Mouse (Mus musculus): Measurements from ENCODE around the gene Csnk1e.

Csnk1e gene

GRCm38 (mm10) chr15:79395281-79395680 is 60.1 kb downstream of the Csnk1e start:
- DNase-seq (ENCODE audit: low spot score in 2 of 2): no peak

GRCm38 (mm10) chr15:79394842-79395241 is 60.5 kb downstream of the Csnk1e start:
- DNase-seq (ENCODE audit: low spot score in 2 of 2): no peak

DNA sequence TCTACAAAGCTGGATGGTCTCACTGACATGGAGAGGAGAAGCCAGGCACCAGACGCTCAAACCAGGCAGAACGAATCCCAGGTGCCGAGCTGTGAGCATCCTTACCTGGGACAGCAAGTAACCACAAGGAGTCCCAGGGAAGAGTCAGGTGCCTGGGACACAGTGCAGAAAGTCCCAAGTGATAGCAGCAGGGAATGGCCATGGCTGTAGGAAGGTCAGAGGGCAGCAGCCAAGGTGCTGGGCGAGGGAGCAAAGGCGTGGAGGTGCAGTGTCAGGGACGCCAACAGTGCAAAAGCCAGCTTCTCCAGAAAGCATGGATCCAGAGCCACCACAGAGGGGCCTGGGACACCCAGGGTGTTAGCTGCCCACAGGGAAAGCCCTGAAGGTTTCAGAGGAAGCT is 62.3 kb downstream of the Csnk1e start:
- no peak for DNase-seq (ENCODE audit: low spot score in 2 of 2)

GRCm38 (mm10) chr15:79392527-79392926 is 62.8 kb downstream of the Csnk1e start:
- DNase-seq (ENCODE audit: low spot score in 2 of 2): no peak

- DNase-seq (ENCODE audit: low spot score in 2 of 2): no peak
These were observed 63.8 kb downstream of the Csnk1e start for GRCm38 (mm10) chr15:79391447-79392093.

GRCm38 (mm10) chr15:79390434-79390833 is 64.9 kb downstream of the Csnk1e start:
- no peak for DNase-seq (ENCODE audit: low spot score in 2 of 2)

DNA sequence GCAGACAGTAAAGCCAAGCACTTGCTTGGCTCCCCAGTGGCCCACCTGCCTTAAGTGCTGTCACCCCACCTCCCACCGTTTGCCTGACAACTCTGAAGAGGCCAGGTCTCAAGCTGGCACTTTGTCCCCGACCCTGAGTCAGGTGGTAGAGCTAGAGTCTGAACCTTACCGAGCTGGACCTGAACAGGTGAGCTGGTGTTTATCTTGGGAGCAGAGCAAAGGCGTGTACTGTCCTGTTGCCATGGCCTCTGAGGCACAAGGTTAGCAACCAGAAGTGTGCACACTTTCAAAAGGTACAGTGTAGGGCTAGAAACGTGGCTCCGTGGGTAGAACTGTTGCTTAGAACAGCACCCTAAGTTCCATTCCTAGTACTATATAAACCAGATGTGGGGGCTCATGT is 67.2 kb downstream of the Csnk1e start:
- no peak for DNase-seq (ENCODE audit: low spot score in 2 of 2)

DNA sequence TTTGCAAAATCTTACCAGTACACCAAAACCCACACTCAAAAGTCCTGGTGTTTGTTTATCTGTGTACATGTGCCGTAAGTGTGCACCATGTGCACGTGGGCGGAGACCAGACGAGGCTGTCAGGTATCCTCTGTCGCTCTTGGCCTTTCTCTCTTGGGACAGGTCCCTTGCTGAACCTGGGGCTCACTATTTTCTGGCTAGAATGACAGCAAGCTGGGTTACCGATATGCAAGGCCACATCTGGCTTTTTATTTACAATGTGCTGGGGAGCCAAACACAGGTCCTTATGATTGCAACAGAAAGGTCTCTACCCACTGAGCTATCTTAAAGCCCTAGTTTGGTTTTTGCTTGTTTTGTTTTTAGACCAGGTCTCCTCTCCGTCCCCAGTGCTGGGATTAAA is 67.8 kb downstream of the Csnk1e start:
- DNase-seq (ENCODE audit: low spot score in 2 of 2): no peak

GRCm38 (mm10) chr15:79387081-79387480 is 68.3 kb downstream of the Csnk1e start:
- no peak for DNase-seq (ENCODE audit: low spot score in 2 of 2)

DNA sequence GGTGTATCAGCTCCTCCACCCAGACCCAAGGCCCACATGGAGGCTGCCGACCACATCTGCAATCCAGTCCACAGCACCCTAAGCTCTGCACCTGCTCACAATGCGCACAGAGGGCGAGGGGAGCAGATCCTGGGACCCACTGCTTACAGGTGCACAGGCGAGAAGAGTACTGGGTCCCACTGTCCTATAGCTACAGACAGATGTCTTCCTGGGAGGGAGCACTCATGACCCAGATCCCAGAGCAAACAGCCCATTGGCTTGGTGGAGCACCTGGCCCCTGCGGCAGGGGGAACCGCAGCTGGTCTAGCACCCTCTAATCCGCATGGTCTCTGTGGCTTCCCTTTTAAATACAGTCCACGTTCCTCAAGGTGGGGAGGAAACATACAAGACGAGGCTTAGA is 73.7 kb downstream of the Csnk1e start:
- DNase-seq (ENCODE audit: low spot score in 2 of 2): peak; percentile 60 to 79

DNA sequence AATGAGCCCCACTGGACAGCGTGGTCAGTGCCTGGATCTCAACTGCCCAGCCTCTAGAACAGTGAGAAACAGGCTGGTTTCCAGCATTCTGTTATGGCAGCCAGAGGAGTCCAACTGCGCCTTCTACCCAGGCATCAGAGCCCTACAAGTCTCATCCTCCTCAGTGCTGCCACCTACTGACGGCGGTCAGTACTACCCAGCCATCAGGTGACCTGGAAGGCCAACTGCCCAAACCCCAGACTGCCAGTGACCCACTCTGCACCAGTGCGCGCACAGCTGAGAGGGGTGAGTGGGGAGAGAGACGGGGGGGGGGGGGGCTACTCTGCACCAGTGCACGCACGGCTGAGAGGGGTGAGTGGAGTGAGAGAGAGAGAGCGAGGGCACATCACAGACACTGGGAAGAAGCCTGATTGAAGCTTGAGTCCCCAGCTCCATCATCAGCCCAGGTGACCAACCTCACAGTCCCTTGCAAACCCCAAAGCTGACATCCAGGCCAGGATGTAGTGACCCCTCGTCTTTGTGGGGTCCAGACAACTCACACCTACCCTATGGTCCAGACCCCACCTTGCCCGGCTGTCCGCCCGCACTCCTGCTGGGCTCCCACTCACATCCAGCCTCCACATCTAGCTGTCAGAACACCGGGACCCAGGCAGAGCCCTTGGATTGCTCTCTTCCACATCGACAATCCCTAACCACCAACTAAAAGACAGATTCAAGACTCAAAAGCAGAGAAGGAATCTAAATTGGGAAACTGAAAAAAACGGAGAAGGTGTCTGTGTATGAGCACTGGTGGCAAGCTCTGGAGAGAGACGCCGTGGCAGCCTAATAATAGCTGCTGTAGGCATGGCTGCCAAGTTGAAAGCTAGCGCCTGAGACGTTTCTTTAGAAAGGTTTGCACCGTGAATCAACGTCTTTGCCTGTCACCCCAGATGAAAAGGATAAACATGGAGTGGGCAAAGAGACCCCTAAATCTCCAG is 74.6 kb downstream of the Csnk1e start:
- peak; percentile 32 to 65 for DNase-seq (ENCODE audit: low spot score in 2 of 2)

GRCm38 (mm10) chr15:79379658-79380057 is 75.7 kb downstream of the Csnk1e start:
- DNase-seq (ENCODE audit: low spot score in 2 of 2): no peak

DNA sequence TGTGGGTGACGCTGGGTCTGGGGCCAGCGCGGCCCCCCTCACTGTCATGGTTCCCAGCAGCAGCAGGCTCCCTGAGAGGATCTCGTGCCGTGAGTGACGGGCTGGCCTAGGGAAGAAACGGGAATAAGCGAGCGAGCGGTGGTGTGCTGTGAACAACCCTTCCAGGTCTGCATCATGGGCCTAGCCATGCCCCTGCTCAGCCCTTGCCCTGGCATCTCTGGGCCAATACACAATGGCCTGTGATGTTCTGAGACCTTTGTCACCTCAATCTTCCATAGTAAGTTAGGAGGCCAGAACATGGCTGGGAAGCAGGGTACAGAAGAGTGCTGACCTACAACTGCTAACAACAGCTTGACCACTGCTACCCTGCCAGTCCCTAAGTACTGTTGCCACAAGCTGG is 76.8 kb downstream of the Csnk1e start:
- no peak for DNase-seq (ENCODE audit: low spot score in 2 of 2)

- DNase-seq (ENCODE audit: low spot score in 2 of 2): no peak
These were observed 77.7 kb downstream of the Csnk1e start for GRCm38 (mm10) chr15:79377681-79378080.

DNA sequence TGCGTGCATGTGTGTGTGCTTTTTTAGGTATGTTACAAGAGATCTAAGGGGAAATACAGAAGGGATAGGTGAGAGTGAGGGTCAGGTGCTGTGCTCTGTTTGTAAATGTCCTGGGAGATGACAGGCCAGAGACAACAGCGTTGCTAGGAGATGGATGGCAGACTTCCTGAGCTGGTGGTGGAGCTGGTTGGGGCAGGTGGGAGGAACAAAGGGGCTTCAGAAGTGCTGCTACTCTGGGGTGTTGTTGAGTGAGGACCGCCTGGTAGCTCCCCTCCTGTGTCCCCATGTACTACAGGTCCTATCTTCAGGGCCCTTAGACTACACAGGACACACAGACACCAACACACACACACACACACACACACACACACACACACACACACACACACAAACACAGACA is 80.6 kb downstream of the Csnk1e start:
- DNase-seq (ENCODE audit: low spot score in 2 of 2): peak; percentile 66 to 71

DNA sequence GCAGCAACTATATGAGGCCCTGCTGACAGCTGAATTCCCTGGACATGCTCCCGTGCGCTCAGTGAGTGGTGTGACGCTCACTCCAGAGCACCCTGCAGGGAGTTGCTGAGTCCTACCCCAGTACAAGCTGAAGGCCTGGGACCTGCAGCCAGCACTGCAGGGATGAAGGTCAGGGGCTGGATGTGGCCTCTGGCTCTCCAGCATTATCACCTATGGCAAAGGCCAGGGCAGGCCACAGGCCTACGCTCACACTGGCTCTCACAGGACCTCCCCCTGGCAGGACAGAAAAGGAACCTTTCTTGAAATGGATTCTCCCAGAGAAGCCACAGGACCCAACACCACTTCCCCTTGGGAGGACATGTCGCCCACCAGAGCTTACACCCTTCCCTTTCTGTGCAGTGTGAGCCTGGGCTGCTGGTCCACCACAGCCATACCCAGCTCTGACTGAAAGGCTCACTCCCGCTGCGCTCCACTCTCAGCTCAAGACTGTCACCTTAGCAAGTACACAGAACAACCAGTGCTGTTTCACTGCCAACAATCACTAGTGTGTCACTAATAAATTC is 85.0 kb downstream of the Csnk1e start:
- DNase-seq (ENCODE audit: low spot score in 2 of 2): no peak

GRCm38 (mm10) chr15:79369452-79370280 is 85.7 kb downstream of the Csnk1e start:
- no peak for DNase-seq (ENCODE audit: low spot score in 2 of 2)

DNA sequence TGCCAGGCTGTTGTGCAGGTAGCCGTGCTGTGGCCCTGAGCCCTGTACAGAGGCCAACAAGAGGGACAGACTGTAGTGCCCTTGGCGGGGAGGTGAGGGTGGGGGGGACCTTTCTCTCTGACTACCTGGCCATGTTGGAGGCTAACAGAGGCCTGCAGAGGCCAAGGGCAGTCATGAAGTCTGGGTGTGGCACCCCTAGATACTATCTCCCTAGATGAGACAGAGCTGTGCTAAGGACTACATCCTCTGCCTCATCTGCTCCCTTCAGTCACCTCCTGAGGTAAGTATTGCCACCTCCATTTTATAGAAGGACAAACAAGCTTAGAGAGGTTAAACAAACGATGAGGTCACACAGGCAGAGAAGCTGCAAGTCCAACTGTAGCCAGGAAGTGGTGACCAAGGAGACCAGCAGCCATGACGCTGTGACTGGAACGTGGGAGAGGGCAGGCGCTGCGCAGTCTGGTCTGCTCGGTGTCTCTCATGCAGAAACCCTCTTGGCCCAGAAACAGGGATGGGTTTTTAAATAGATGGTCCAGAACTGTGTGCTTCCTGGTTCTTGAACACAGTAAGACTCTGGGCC is 86.4 kb downstream of the Csnk1e start:
- DNase-seq (ENCODE audit: low spot score in 2 of 2): no peak

DNA sequence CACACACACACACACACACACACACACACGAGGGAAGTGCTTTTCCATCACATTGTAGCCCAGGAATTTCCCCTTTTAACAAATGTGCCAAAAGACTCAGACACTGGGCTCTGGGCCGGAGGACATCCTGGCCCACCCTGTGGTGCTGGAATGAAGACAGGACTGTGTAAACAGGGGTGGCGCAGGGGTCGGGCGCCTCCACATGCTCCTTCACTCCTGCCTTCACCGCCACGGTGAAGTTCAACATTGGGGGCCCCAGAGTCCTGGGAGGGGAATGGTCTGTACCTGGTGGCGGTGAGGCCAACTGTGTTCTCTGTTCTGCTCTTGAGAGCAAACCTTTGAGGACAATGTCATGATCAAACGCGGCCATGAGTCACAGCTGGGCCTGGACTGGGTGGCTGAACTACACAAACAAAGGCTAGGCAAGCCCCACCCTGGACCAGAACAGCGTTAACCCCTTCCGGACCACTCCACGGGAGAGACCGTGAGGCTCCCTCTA is 87.0 kb downstream of the Csnk1e start:
- DNase-seq (ENCODE audit: low spot score in 2 of 2): no peak

All from thymus, postnatal 10 days (tissue).